Mouse (Mus musculus) heart, adult 2 months (tissue): ENCODE measurements around the gene Gtf2h2. TPM values are rescaled to one million over a fixed set of nuclear protein-coding genes. Genes with fewer than 3 reads are reported as not detected.

Experiments
- DNase-seq, 2 experiments: peaks; one replicate each; pipeline ENCODE4 v3.0.0; 2021
- H3K27ac ChIP-seq: fragments of 200-600 bp; 2 replicates; pipeline ENCODE4 v1.8.1; 2022
- H3K27me3 ChIP-seq: fragments of 200-500 bp; 2 replicates; pipeline ENCODE4 v1.6.1; 2012; ENCODE audit warnings: mild to moderate bottlenecking, low read length, inconsistent platforms, mixed read lengths; ENCODE audit not compliant: control insufficient read depth, insufficient read depth
- H3K36me3 ChIP-seq: fragments of 200-500 bp; 2 replicates; pipeline ENCODE4 v1.6.1; 2012; ENCODE audit warnings: low read length, inconsistent platforms; ENCODE audit not compliant: control insufficient read depth, insufficient read depth
- H3K4me1 ChIP-seq: fragments of 200-500 bp; 2 replicates; pipeline ENCODE4 v1.6.1; 2011; ENCODE audit warnings: low read length; ENCODE audit not compliant: control insufficient read depth, insufficient read depth
- H3K4me3 ChIP-seq: fragments of 200-600 bp; 2 replicates; pipeline ENCODE4 v1.8.1; 2022
- H3K79me2 ChIP-seq: fragments of 200-500 bp; replicated peaks from 2 replicates; pipeline ENCODE4 v1.6.1; 2012; ENCODE audit warnings: mild to moderate bottlenecking, inconsistent platforms, low read length, moderate library complexity, mixed read lengths; ENCODE audit not compliant: control insufficient read depth, insufficient read depth
- H3K9ac ChIP-seq: fragments of 200-500 bp; 2 replicates; pipeline ENCODE4 v1.6.1; 2012; ENCODE audit warnings: low read depth, mild to moderate bottlenecking, control low read depth, inconsistent platforms, low read length, mixed read lengths
- CTCF ChIP-seq: fragments of 200-600 bp; IDR thresholded peaks from 2 replicates; pipeline ENCODE4 v1.8.1; 2022; ENCODE audit warnings: antibody characterized with exemption, mild to moderate bottlenecking, moderate library complexity
- EP300 ChIP-seq: fragments of 200-500 bp; IDR thresholded peaks from 2 replicates; pipeline ENCODE4 v1.6.1; 2011; ENCODE audit warnings: low read depth, low read length, control low read depth; ENCODE audit not compliant: insufficient read depth
- POLR2A ChIP-seq: fragments of 200-500 bp; IDR thresholded peaks from 2 replicates; pipeline ENCODE4 v1.6.1; 2011; ENCODE audit warnings: mild to moderate bottlenecking, low read depth, low read length, control low read depth; ENCODE audit not compliant: insufficient read depth
- WGBS: fragments of 180-500 bp; shearing (Covaris S2); methylation state at CpG from one replicate; pipeline ENCODE4 v1.1.7; 2018; 5-methylcytosine and 5-hydroxymethylcytosine counted together
- intact Hi-C: fragments of 180-260 bp; cut with DNase I; formaldehyde crosslinking; loops from one replicate; pipeline ENCODE4 v1.15.1; 2025
- polyA plus RNA-seq: library from polyadenylated mRNA; depleted of rRNA; stranded (reverse); fragments of >200 nt; gene quantifications from 2 replicates; pipeline ENCODE4 v1.2.3, GENCODE M21; 2012
- total RNA-seq, 2 experiments: library from RNA; stranded (reverse); gene quantifications; 2 replicates each; pipeline ENCODE4 v1.2.3; 2021

Gtf2h2 gene
- total and polyA plus RNA-seq, 3 experiments, result 15.5 to 24.3 (median 21.4) TPM

DNA sequence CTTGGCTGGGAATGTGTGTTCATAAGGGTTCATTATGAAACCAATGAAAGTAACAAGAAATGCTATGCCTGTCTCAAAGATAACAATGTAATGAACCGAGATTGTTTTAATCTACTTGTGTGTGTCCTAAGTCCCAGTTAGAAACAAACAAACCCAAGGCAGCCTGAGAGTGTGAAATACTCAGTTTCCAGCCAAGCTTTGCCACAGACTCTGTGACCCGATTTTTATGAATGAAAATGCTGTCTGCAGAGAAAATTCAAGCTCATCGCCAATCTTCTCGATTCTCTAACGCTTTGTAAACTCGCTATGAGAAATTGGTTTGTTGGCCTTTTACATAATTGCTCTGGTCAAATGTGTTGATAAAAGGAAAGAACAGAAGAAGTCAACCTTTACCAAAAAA, 32.5 kb upstream of the Gtf2h2 start:
- no peak for DNase-seq
- no peaks in the 10 kb centered on the region for H3K36me3 ChIP-seq
- WGBS, result 83% methylated on average over 6 of the region's 6 CpGs
- H3K79me2 ChIP-seq, result no peaks in the 10 kb centered on the region
- no peak overlapping the region for H3K9ac ChIP-seq
- intact Hi-C loops, result no loop called here
- H3K4me3 ChIP-seq, result no peak overlapping the region
- no peak overlapping the region for H3K27ac ChIP-seq
- TF ChIP-seq EP300 (no peak), POLR2A (no peak)
- no peaks in the 10 kb centered on the region; the same call in 1 of the 2 replicates for H3K4me1 ChIP-seq
- H3K27me3 ChIP-seq, result no peaks in the 10 kb centered on the region

DNA sequence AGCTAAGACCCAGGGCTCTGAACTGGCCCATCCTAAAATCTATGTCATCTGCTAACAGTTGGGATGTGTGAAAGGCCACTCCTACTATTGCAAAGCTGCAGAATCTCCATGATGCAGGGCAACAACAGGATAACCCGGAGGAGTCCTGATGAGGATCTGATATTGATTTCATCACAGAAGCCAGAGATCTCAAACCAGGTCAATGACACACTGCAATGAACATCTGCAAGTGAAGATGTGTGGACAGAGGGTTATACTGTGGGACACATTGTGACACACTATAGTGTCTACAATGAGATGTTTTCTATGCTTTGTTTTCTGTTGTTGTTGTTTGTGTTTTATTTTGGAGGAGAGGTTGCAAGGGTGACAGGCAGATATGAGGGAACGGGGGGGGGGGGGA, 31.3 kb upstream of the Gtf2h2 start:
- Histone ChIP-seq H3K36me3 (no peaks in the 10 kb centered on the region), H3K9ac (no peak overlapping the region), H3K4me3 (no peak overlapping the region), H3K79me2 (no peaks in the 10 kb centered on the region), H3K27ac (no peak overlapping the region), H3K4me1 (no peaks in the 10 kb centered on the region; the same call in 1 of the 2 replicates), H3K27me3 (no peaks in the 10 kb centered on the region)
- no peak for TF ChIP-seq CTCF
- TF ChIP-seq POLR2A, result no peak
- no peak for TF ChIP-seq EP300
- intact Hi-C loops, result no loop called here
- no peak for DNase-seq
- WGBS, result 88% methylated on average over 2 of the region's 2 CpGs

DNA sequence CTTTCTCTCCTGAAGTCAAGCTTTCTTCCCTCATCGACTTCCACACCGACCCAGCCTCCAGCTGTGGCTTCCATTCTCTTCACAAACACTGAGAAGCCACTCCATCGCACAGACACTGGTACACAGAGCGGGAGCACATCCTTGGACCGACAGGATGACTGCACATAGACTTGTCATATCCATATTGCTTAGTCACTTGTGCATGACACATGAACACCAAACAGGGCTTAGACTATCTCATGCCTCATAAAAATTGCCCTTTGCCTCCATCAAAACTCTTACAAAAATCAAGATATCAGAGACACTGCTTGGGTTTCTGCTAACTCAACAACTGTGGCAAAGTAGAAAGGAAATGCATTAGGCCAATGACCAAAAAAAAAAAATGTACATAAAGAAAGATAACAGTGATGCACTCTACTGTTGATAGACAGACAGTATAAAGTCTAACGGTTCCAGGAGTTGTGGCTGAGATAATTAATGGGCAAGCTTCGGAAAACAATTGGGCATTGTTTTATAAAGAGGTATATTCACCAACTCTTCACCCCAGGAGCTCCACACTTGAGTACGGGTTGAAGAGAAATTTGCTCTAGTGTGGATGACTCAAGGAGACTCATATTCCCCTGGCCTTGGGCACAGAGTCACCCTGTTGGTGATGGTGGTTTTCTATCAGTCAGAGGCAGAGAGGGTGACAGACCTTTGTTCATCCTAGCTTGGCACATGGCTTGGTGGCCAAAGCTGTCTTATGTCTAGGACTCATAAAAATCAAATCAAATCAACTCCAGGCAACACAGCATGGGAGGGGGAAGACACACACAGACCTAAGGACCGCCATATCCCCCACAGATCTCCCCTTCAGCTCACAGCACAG, 29.6 kb upstream of the Gtf2h2 start:
- 84% methylated on average over 9 of the region's 9 CpGs for WGBS
- Histone ChIP-seq H3K79me2 (no peaks in the 10 kb centered on the region), H3K9ac (no peak overlapping the region), H3K4me3 (no peak overlapping the region), H3K4me1 (no peaks in the 10 kb centered on the region; the same call in 1 of the 2 replicates), H3K36me3 (no peaks in the 10 kb centered on the region), H3K27me3 (no peaks in the 10 kb centered on the region), H3K27ac (no peak overlapping the region)
- intact Hi-C loops, result no loop called here
- TF ChIP-seq CTCF (no peak), POLR2A (no peak), EP300 (no peak)
- no peak for DNase-seq

DNA sequence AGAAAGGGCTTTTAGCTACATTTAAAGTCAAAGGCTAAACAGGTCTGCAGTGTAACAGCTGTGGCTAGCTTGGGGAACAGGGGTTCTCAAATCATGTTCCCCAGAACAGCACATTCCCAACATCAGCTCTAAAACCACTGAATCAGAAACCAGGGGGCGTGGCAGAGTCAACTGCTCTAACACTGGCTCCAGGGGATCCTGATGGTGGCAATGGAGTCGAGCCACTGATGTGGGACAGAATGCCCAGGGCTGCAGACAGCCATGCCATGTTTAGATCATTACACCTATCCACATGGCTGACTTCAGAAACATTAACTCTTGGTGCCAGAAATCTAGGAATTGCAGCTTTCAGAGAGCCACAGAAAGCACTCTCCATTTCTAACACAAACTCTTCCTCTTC, 26.8 kb upstream of the Gtf2h2 start:
- H3K27ac ChIP-seq, result no peak overlapping the region
- no peak overlapping the region for H3K4me3 ChIP-seq
- H3K27me3 ChIP-seq, result no peaks in the 10 kb centered on the region
- no peaks in the 10 kb centered on the region for H3K4me1 ChIP-seq
- TF ChIP-seq EP300, result no peak
- TF ChIP-seq POLR2A, result no peak
- no peak for TF ChIP-seq CTCF
- WGBS, result 65% methylated on average over 2 of the region's 2 CpGs
- no peak for DNase-seq
- no peaks in the 10 kb centered on the region for H3K79me2 ChIP-seq
- intact Hi-C loops, result no loop called here
- no peaks in the 10 kb centered on the region for H3K36me3 ChIP-seq
- H3K9ac ChIP-seq, result no peak overlapping the region

DNA sequence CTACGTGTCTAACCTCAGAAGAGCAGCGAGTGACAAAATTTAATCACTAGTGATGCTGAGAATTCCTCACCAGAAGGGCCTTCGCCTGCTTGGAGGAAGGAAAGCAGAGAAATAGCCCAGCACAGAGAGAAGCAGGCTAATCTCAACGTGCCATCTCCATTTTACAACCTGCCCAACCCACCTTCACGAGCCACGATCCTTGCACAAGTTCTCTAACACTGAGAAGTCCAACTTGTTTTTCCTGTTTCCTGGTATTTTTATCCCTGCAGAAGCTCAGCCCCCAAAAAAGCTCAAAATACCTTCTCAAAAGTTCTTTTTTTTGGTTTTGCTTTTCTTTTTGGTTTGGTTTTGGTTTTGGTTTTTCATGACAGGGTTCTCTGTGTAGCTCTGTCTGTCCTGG, 25.8 kb upstream of the Gtf2h2 start:
- intact Hi-C loops, result no loop called here
- DNase-seq, result no peak

DNA sequence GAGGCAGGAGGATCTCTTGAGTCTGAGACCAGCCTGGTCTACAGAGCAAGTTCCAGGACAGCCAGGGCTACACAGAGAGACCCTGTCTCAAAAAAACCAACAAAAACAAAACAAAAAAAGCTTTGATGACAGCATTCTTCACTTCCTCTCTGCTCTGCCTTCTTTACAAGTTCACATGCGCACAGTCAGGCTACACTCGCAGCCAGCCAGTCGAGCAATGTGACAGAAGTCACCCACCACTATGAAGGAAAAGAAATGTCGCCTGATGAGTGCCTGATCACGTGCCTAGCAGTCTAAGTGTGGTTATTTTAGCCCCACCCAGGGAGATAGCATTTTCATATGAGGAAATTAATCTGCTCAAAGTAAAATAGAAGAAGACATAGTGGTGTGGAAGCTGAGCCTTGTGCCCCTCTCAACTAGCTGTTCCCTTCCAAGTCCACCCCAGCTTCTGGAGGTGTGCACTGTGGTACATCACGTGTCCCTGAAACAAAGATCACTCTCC, 25.3 kb upstream of the Gtf2h2 start:
- Histone ChIP-seq H3K36me3 (no peaks in the 10 kb centered on the region), H3K4me3 (no peak overlapping the region), H3K27ac (no peak overlapping the region), H3K4me1 (no peaks in the 10 kb centered on the region), H3K79me2 (no peaks in the 10 kb centered on the region), H3K27me3 (no peaks in the 10 kb centered on the region), H3K9ac (no peak overlapping the region)
- TF ChIP-seq POLR2A (no peak), EP300 (no peak), CTCF (no peak)
- intact Hi-C loops, result no loop called here
- no peak for DNase-seq
- 71% methylated on average over 6 of the region's 6 CpGs for WGBS

More for the DNA sequence above, 25.8 kb upstream of the Gtf2h2 start:
- Histone ChIP-seq H3K36me3 (no peaks in the 10 kb centered on the region), H3K79me2 (no peaks in the 10 kb centered on the region), H3K27ac (no peak overlapping the region), H3K27me3 (no peaks in the 10 kb centered on the region), H3K4me1 (no peaks in the 10 kb centered on the region), H3K9ac (no peak overlapping the region), H3K4me3 (no peak overlapping the region)
- TF ChIP-seq POLR2A (no peak), EP300 (no peak), CTCF (no peak)
- WGBS, result 70% methylated on average over 6 of the region's 6 CpGs
